Mouse (Mus musculus) small intestine, adult 2 months (tissue): ENCODE measurements around the gene Gpsm3. TPM values are rescaled to one million over a fixed set of nuclear protein-coding genes. Genes with fewer than 3 reads are reported as not detected.
A peak's percentile ranks its signal among the peaks of the same experiment; 100 is the strongest.

Experiments used
- H3K27ac ChIP-seq: fragments of 200-500 bp; 2 replicates; pipeline ENCODE4 v1.5.1; 2012; ENCODE audit warnings: low read depth, low read length, control low read depth, inconsistent platforms; ENCODE audit not compliant: insufficient read depth
- H3K27me3 ChIP-seq: fragments of 200-500 bp; 2 replicates; pipeline ENCODE4 v1.6.1; 2012; ENCODE audit warnings: mild to moderate bottlenecking, moderate library complexity, low read length, inconsistent platforms; ENCODE audit not compliant: control insufficient read depth, insufficient read depth
- H3K36me3 ChIP-seq: fragments of 200-500 bp; 2 replicates; pipeline ENCODE4 v1.6.1; 2012; ENCODE audit warnings: mild to moderate bottlenecking, low read length, control low read depth, inconsistent platforms; ENCODE audit not compliant: control insufficient read depth, insufficient read depth
- H3K4me1 ChIP-seq: fragments of 200-500 bp; 2 replicates; pipeline ENCODE4 v1.6.1; 2012; ENCODE audit warnings: low read length, inconsistent platforms, mixed read lengths; ENCODE audit not compliant: control insufficient read depth, insufficient read depth, insufficient read length
- H3K4me3 ChIP-seq: fragments of 200-500 bp; 2 replicates; pipeline ENCODE4 v1.5.1; 2012; ENCODE audit warnings: low read depth, mild to moderate bottlenecking, control low read depth, inconsistent platforms, low read length, moderate library complexity
- CTCF ChIP-seq: fragments of 200-500 bp; IDR thresholded peaks from 2 replicates; pipeline ENCODE4 v1.5.1; 2012; ENCODE audit warnings: low read depth, mild to moderate bottlenecking, control low read depth, inconsistent platforms, low read length, moderate library complexity, mixed read lengths; ENCODE audit not compliant: insufficient replicate concordance, insufficient read length; ENCODE audit errors: extremely low read depth
- POLR2A ChIP-seq: fragments of 200-500 bp; IDR thresholded peaks from 2 replicates; pipeline ENCODE4 v1.6.1; 2012; ENCODE audit warnings: low read depth, mild to moderate bottlenecking, control low read depth, inconsistent platforms, low read length, moderate library complexity
- WGBS: fragments of 180-500 bp; shearing (Covaris S2); methylation state at CpG from one replicate; pipeline ENCODE4 v1.1.7; 2018; 5-methylcytosine and 5-hydroxymethylcytosine counted together
- polyA plus RNA-seq: library from polyadenylated mRNA; depleted of rRNA; stranded (reverse); fragments of >200 nt; gene quantifications from 2 replicates; pipeline ENCODE4 v1.2.3, GENCODE M21; 2012

The Gpsm3 gene
- polyA plus RNA-seq, 1 experiment, result 8.1 TPM

DNA sequence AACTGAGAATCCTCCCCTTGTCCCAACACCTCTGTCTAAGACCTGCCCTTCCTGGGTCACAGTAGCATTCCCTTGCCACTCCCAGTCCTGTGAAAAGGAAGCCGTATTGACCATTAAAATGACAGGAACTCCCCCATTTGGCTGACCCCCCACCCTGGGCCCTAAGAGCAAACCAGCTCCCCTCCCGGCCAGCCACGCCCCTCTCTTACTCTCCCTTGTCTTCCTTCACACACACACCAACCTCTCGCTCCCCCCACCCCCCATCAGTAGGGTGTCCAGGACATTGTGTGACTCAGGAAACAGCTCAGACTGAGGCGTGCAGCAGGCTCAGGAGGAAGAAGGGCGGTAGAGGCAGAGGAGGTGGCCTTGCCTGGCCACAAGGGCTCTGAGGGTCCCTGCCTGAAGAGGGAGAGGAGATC, 25.6 kb upstream of the Gpsm3 start, which contains the start of gene Notch4:
TSS of gene Notch4 (plus strand) at position 266 of the 419 bp plus-strand sequence.
- Histone ChIP-seq H3K27ac (peak within 1 kb of the TSS; percentile 45), H3K27me3 (no peaks in the 10 kb centered on the region), H3K4me1 (peaks cover 20% of the 10 kb centered on the region), H3K4me3 (peak within 1 kb of the TSS; percentile 37), H3K36me3 (no peaks in the 10 kb centered on the region)
- 9% methylated on average over 6 of the region's 6 CpGs for WGBS
- TF ChIP-seq POLR2A (no peak), CTCF (no peak)

DNA sequence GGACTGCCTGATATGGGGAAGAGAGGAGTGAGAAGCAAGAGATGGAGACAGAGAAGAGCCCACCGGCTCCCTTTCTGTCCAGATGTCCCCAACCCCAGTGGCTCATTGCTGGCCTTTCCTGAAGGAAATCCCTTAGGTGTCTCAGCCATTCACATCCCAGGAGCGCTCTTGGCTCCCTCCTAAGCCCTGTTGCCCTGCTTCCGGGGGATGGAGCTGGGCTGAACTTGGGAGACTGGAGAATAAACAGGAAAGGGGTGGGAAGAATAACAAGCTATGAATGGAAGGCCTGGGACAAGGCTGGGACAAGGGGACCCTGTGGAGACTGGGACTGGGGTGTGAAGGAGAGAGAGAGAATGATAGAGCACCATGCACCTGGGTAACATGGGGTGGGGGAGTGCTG, 24.8 kb upstream of the Gpsm3 start:
- WGBS, result 73% methylated on average over 3 of the region's 3 CpGs
- Histone ChIP-seq H3K36me3 (no peaks in the 10 kb centered on the region), H3K4me1 (peaks cover 17% of the 10 kb centered on the region), H3K27ac (peak overlapping the region; percentile 45), H3K4me3 (peak overlapping the region; percentile 37), H3K27me3 (no peaks in the 10 kb centered on the region)
- TF ChIP-seq CTCF (no peak), POLR2A (no peak)

DNA sequence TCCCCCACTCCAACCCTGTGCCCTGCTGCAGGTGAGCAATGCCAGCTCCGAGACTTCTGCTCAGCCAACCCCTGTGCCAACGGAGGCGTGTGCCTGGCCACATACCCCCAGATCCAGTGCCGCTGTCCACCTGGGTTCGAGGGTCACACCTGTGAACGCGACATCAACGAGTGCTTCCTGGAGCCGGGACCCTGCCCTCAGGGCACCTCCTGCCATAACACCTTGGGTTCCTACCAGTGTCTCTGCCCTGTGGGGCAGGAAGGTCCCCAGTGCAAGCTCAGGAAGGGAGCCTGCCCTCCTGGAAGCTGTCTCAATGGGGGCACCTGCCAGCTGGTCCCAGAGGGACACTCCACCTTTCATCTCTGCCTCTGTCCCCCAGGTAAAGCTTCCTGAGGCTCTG, 22.3 kb upstream of the Gpsm3 start:
- WGBS, result 25% methylated on average over 9 of the region's 9 CpGs
- TF ChIP-seq CTCF, result no peak

DNA sequence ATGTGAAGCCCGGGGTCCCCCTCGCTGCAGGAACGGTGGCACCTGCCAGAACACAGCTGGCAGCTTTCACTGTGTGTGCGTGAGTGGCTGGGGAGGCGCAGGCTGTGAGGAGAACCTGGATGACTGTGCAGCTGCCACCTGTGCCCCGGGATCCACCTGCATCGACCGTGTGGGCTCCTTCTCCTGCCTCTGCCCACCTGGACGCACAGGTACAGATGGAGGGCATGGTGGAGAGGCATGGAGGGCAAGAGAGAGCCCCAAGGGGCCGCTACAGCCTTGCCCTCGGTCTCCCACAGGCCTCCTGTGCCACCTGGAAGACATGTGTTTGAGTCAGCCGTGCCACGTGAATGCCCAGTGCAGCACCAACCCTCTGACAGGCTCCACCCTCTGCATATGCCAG, 21.2 kb upstream of the Gpsm3 start:
- Histone ChIP-seq H3K36me3 (no peaks in the 10 kb centered on the region), H3K27me3 (no peaks in the 10 kb centered on the region), H3K27ac (no peak overlapping the region), H3K4me3 (no peak overlapping the region), H3K4me1 (peaks cover 18% of the 10 kb centered on the region)
- no peak for TF ChIP-seq POLR2A
- WGBS, result 37% methylated on average over 13 of the region's 13 CpGs

More for the DNA sequence above, 22.3 kb upstream of the Gpsm3 start:
- Histone ChIP-seq H3K27ac (no peak overlapping the region), H3K4me3 (no peak overlapping the region), H3K36me3 (no peaks in the 10 kb centered on the region), H3K4me1 (peaks cover 17% of the 10 kb centered on the region), H3K27me3 (no peaks in the 10 kb centered on the region)

DNA sequence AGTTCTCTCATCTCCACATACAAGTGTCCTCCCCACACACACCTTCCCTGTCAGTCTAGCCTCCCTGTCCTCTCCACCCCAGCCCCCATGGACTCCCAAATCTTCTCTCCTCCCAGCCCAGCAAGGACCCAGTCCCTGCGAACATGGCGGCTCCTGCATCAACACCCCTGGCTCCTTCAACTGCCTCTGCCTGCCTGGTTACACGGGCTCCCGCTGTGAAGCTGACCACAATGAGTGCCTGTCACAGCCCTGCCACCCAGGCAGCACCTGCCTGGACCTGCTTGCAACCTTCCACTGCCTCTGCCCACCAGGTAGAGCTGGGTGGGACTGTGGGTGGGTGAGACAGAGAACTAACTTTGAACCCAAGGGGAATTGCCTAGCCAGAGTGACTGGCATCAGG, 19.7 kb upstream of the Gpsm3 start:
- TF ChIP-seq CTCF, result no peak
- no peak for TF ChIP-seq POLR2A
- peaks cover 18% of the 10 kb centered on the region for H3K4me1 ChIP-seq
- 91% methylated on average over 4 of the region's 4 CpGs for WGBS
- H3K4me3 ChIP-seq, result no peak overlapping the region
- no peaks in the 10 kb centered on the region for H3K27me3 ChIP-seq
- H3K27ac ChIP-seq, result no peak overlapping the region
- no peaks in the 10 kb centered on the region for H3K36me3 ChIP-seq

DNA sequence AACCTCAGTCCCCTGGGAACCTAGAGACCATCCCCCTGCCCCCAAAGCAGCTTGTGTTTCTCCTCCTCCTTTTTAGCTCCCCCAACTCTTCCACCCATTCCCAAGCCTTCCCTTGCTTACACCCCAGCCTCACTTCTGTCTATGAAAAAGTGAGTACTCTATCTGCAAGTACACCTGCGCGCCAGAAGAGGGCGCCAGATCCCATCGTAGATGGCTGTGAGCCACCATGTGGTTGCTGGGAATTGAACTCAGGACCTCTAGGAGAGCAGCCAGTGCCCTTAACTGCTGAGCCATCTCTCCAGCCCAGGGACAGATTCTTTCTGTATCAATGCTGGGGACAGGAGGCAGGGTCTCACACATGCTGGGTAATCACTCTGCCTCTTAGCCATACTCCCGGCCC, 17.7 kb upstream of the Gpsm3 start:
- 43% methylated on average over 5 of the region's 5 CpGs for WGBS
- H3K27ac ChIP-seq, result no peak overlapping the region

DNA sequence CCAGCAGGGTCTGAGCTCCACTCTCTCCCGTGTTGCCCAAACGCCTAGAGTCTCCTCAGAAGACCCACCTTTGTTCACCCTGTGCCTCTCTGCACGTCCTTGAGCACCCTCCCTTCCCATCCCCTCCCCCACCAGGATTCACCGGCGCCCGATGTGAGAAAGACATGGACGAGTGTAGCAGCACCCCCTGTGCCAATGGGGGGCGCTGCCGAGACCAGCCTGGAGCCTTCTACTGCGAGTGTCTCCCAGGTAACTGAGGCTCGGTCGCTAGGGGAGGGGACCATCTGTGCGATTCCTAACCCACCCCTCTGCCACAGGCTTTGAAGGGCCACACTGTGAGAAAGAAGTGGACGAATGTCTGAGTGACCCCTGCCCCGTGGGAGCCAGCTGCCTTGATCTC, 17.2 kb upstream of the Gpsm3 start:
- WGBS, result 51% methylated on average over 15 of the region's 15 CpGs

More for the DNA sequence above, 17.7 kb upstream of the Gpsm3 start:
- no peaks in the 10 kb centered on the region for H3K36me3 ChIP-seq
- no peaks in the 10 kb centered on the region for H3K27me3 ChIP-seq
- peak; percentile 68; the same call in 1 of the 2 replicates for TF ChIP-seq CTCF
- no peak for TF ChIP-seq POLR2A
- no peak overlapping the region for H3K4me3 ChIP-seq
- peaks cover 28% of the 10 kb centered on the region for H3K4me1 ChIP-seq

DNA sequence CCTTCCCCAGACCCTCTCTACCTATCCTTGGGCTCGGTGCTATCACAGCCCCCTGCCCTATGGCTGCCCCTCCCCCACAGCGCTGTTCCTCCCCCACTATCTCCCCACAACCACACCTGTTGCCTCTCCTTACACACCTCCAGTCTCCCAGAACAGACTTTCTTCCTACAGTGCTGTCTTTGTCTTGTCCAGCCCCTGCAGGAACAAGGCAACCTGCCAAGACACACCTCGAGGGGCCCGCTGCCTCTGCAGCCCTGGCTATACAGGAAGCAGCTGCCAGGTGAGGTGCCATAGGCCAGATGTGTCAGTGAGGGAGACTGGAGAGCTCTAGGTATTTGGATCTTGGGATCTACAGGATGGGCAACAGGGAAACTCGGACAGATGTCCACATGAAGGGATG, 13.0 kb upstream of the Gpsm3 start:
- no peaks in the 10 kb centered on the region for H3K27me3 ChIP-seq
- peaks cover 27% of the 10 kb centered on the region for H3K4me1 ChIP-seq
- H3K27ac ChIP-seq, result peak overlapping the region; percentile 57
- H3K4me3 ChIP-seq, result no peak overlapping the region
- H3K36me3 ChIP-seq, result no peaks in the 10 kb centered on the region
- TF ChIP-seq CTCF (no peak), POLR2A (no peak)
- 27% methylated on average over 5 of the region's 5 CpGs for WGBS

More for the DNA sequence above, 17.2 kb upstream of the Gpsm3 start:
- Histone ChIP-seq H3K4me3 (no peak overlapping the region), H3K36me3 (no peaks in the 10 kb centered on the region), H3K27me3 (no peaks in the 10 kb centered on the region), H3K27ac (no peak overlapping the region), H3K4me1 (peaks cover 27% of the 10 kb centered on the region)
- TF ChIP-seq CTCF (no peak), POLR2A (no peak)
